Comparison of ENCODE assay signal across 15 mouse cellular contexts in the genomic region with DNA sequence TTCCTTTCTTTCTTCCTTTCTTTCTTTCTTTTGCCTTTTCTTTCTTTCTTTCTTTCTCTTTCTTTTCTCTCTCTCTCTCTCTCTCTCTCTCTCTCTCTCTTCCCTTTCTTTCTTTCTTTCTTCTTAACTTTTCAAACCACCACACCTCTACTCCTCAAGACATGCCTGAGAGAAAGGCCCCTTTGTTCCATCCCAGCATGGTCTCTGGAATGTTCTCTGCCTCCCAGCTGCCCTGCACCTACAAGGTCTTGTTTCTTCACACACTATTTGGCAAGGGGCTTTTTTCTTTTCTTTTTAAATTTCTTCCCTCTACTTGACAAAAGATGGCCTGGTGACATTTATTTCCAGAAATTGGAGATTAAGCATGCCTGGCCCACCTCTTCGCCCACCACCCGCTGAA. TPM values are rescaled to one million over a fixed set of nuclear protein-coding genes. Genes with fewer than 3 reads are reported as not detected.
DNase-seq lines count a peak whose midpoint lies in the region; ATAC-seq lines count a peak whose summit lies in the region.
"Had no signal": no experiment of that assay in that cellular context is flagged by ENCODE, and none has a peak within 500 bp of the region (broad histone marks: within the 10 kb centered on the region; RNA-seq: fewer than 3 reads in every experiment).

No protein-coding gene starts in this region.

- H3K4me3 ChIP-seq in hindbrain, embryonic 10.5 days, result no peak overlapping the region
- no peak overlapping the region for H3K4me3 ChIP-seq in hindbrain, embryonic 16.5 days (ENCODE audit: low read length)
- H3K4me3 ChIP-seq: embryonic facial prominence, embryonic 10.5 days; embryonic facial prominence, embryonic 12.5 days; forebrain, embryonic 12.5 days had no signal

- DNase-seq in hindbrain, embryonic 10.5 days (ENCODE audit: low spot score), result no peak
- peak; percentile 86 for DNase-seq in R1 (ENCODE audit: low read depth, low spot score)
- peak; percentile 63 for DNase-seq in ZHBTc4 (ENCODE audit: low read depth, low spot score)
- no peak for DNase-seq in urinary bladder, postnatal 25 days (ENCODE audit: low spot score)
- no peak for DNase-seq in kidney, postnatal 25 days
- DNase-seq: adrenal gland, adult 2 months; adrenal gland, postnatal 10 days; adrenal gland, postnatal 36 days; cerebellum, adult 9-10 months had no signal

- H3K9ac ChIP-seq in hindbrain, embryonic 16.5 days (ENCODE audit: low read depth, low read length), result no peak overlapping the region
- H3K9ac ChIP-seq: embryonic facial prominence, embryonic 12.5 days; forebrain, embryonic 12.5 days; forebrain, postnatal 0 days had no signal

- H3K36me3 ChIP-seq in hindbrain, embryonic 10.5 days, result peaks cover 8% of the 10 kb centered on the region; the same call in 1 of the 2 replicates
- H3K36me3 ChIP-seq in hindbrain, embryonic 16.5 days (ENCODE audit: control insufficient read depth, insufficient read depth, low read length), result no peaks in the 10 kb centered on the region

- no peak overlapping the region for H3K4me2 ChIP-seq in hindbrain, embryonic 16.5 days (ENCODE audit: low read length)
- H3K4me2 ChIP-seq: embryonic facial prominence, embryonic 12.5 days; forebrain, embryonic 12.5 days had no signal

- H3K9me3 ChIP-seq in hindbrain, embryonic 10.5 days, result no peaks in the 10 kb centered on the region
- no peaks in the 10 kb centered on the region for H3K9me3 ChIP-seq in hindbrain, embryonic 16.5 days (ENCODE audit: control insufficient read depth, low read length)
- H3K9me3 ChIP-seq: embryonic facial prominence, embryonic 10.5 days; embryonic facial prominence, embryonic 12.5 days; forebrain, embryonic 12.5 days had no signal

- WGBS in hindbrain, embryonic 10.5 days, result 60% methylated on average over 2 of the region's 2 CpGs
- 42% methylated on average over 2 of the region's 2 CpGs for WGBS in hindbrain, embryonic 16.5 days

- H3K27me3 ChIP-seq in hindbrain, embryonic 10.5 days (ENCODE audit: insufficient read depth, poor library complexity, severe bottlenecking), result peaks cover 5% of the 10 kb centered on the region; the same call in 1 of the 2 replicates
- no peaks in the 10 kb centered on the region for H3K27me3 ChIP-seq in hindbrain, embryonic 16.5 days (replicated peaks; ENCODE audit: control insufficient read depth, insufficient read depth, low read length)

- ATAC-seq in hindbrain, embryonic 16.5 days, result no peak
- ATAC-seq: forebrain, embryonic 14.5 days; forebrain, postnatal 0 days had no signal

- peaks cover 35% of the 10 kb centered on the region for H3K4me1 ChIP-seq in hindbrain, embryonic 10.5 days (replicated peaks)
- no peaks in the 10 kb centered on the region; the same call in none of the 2 replicates for H3K4me1 ChIP-seq in hindbrain, embryonic 16.5 days (ENCODE audit: control insufficient read depth, insufficient read depth, low read depth, low read length)

- 0 out of 2 replicates have a peak overlapping the region, but pooled peaks have one; percentile 50 for H3K27ac ChIP-seq in hindbrain, embryonic 10.5 days
- no peak overlapping the region for H3K27ac ChIP-seq in hindbrain, embryonic 16.5 days (ENCODE audit: low read depth, low read length)
- H3K27ac ChIP-seq: embryonic facial prominence, embryonic 10.5 days; embryonic facial prominence, embryonic 12.5 days; forebrain, embryonic 12.5 days had no signal

RNA-seq across cellular contexts. Expression of gene Vmac, which starts 11.8 kb away (rescaled TPM):
- 12.7 and 18.6 TPM in 2 replicates for polyA plus RNA-seq in hindbrain, embryonic 10.5 days (2016; fragmentation: Nextera tagmentation; extraction: Ambion mirVana)
- 15.1 and 16.6 TPM in 2 replicates for polyA plus RNA-seq in hindbrain, embryonic 16.5 days (2015; fragmentation: Nextera tagmentation; extraction: Ambion mirVana)

RNA-seq across cellular contexts. Expression of gene Ndufa11, which starts 12.1 kb away (rescaled TPM):
- polyA plus RNA-seq in hindbrain, embryonic 10.5 days (2016; fragmentation: Nextera tagmentation; extraction: Ambion mirVana), result 398 and 446 TPM in 2 replicates
- polyA plus RNA-seq in hindbrain, embryonic 16.5 days (2015; fragmentation: Nextera tagmentation; extraction: Ambion mirVana), result 565 and 621 TPM in 2 replicates

RNA-seq across cellular contexts. Expression of gene Nrtn, which starts 27.7 kb away (rescaled TPM):
- polyA plus RNA-seq in hindbrain, embryonic 10.5 days (2016; fragmentation: Nextera tagmentation; extraction: Ambion mirVana), result 4.4 and 5.1 TPM in 2 replicates
- 2.4 and 2.5 TPM in 2 replicates for polyA plus RNA-seq in hindbrain, embryonic 16.5 days (2015; fragmentation: Nextera tagmentation; extraction: Ambion mirVana)

RNA-seq across cellular contexts. Expression of gene Dus3l, which starts 34.9 kb away (rescaled TPM):
- polyA plus RNA-seq in hindbrain, embryonic 10.5 days (2016; fragmentation: Nextera tagmentation; extraction: Ambion mirVana), result 44.1 and 47.6 TPM in 2 replicates
- polyA plus RNA-seq in hindbrain, embryonic 16.5 days (2015; fragmentation: Nextera tagmentation; extraction: Ambion mirVana), result 97.3 and 99.9 TPM in 2 replicates

RNA-seq across cellular contexts. Expression of gene Prr22, which starts 40.4 kb away (rescaled TPM):
- 1.3 TPM in 2 replicates for polyA plus RNA-seq in hindbrain, embryonic 10.5 days (2016; fragmentation: Nextera tagmentation; extraction: Ambion mirVana)
- polyA plus RNA-seq in hindbrain, embryonic 16.5 days (2015; fragmentation: Nextera tagmentation; extraction: Ambion mirVana), result 0.60 and 1.0 TPM in 2 replicates

Comparison
In these comparisons a context has a peak if more than half of its experiments do, and no peak if none do; other contexts are left out.
1. DNase-seq: peak in R1 (single experiment) and ZHBTc4 (single experiment); none in hindbrain, embryonic 10.5 days (single experiment), urinary bladder, postnatal 25 days (single experiment) and kidney, postnatal 25 days (0 of 2).